Mouse (Mus musculus) lung, postnatal 10 days (tissue): ENCODE data around the gene Drg1.

Experiments
- DNase-seq: peaks from one replicate; pipeline ENCODE4 v3.0.0; 2021

Gene Drg1

GRCm38 (mm10) chr11:3289803-3290639, 23.8 kb upstream of the Drg1 start:
- DNase-seq: peak; percentile 91

GRCm38 (mm10) chr11:3289302-3289802, 23.1 kb upstream of the Drg1 start:
- peak; percentile 93 for DNase-seq

- DNase-seq: peak; percentile 73
Measured at GRCm38 (mm10) chr11:3288521-3289301, 22.5 kb upstream of the Drg1 start, which contains the start of gene Patz1. Patz1 (plus strand) TSS chr11:3288874.

- no peak for DNase-seq
Measured at GRCm38 (mm10) chr11:3287921-3288320, 21.7 kb upstream of the Drg1 start.

- no peak for DNase-seq
Measured at GRCm38 (mm10) chr11:3287131-3287530, 20.9 kb upstream of the Drg1 start.

- DNase-seq: no peak
Measured at GRCm38 (mm10) chr11:3285940-3286339, 19.7 kb upstream of the Drg1 start.

GRCm38 (mm10) chr11:3283645-3284044, 17.4 kb upstream of the Drg1 start:
- DNase-seq: peak; percentile 36

GRCm38 (mm10) chr11:3282887-3283286, 16.7 kb upstream of the Drg1 start:
- DNase-seq: no peak

- no peak for DNase-seq
Measured at GRCm38 (mm10) chr11:3279729-3280128, 13.5 kb upstream of the Drg1 start.

- DNase-seq: no peak
Measured at GRCm38 (mm10) chr11:3278351-3278750, 12.1 kb upstream of the Drg1 start.

GRCm38 (mm10) chr11:3269241-3269640, 3.0 kb upstream of the Drg1 start:
- DNase-seq: no peak

- peak; percentile 18 for DNase-seq
Measured at GRCm38 (mm10) chr11:3267133-3267532, 918 bp upstream of the Drg1 start.

- DNase-seq: no peak
Measured at GRCm38 (mm10) chr11:3265291-3266078, 730 bp downstream of the Drg1 start.

- DNase-seq: no peak
Measured at GRCm38 (mm10) chr11:3259537-3259936, 6.7 kb downstream of the Drg1 start.

- no peak for DNase-seq
Measured at GRCm38 (mm10) chr11:3247387-3247786, 18.8 kb downstream of the Drg1 start.

GRCm38 (mm10) chr11:3243771-3244170, 22.4 kb downstream of the Drg1 start:
- no peak for DNase-seq

- DNase-seq: no peak
Measured at GRCm38 (mm10) chr11:3242395-3242794, 23.8 kb downstream of the Drg1 start.

GRCm38 (mm10) chr11:3235277-3235676, 30.9 kb downstream of the Drg1 start:
- no peak for DNase-seq

- DNase-seq: no peak
Measured at GRCm38 (mm10) chr11:3233704-3234103, 32.5 kb downstream of the Drg1 start.

- no peak for DNase-seq
Measured at GRCm38 (mm10) chr11:3232248-3232647, 34.0 kb downstream of the Drg1 start.

- no peak for DNase-seq
Measured at GRCm38 (mm10) chr11:3227113-3227512, 39.1 kb downstream of the Drg1 start.

- DNase-seq: no peak
Measured at GRCm38 (mm10) chr11:3223105-3223504, 43.1 kb downstream of the Drg1 start.

GRCm38 (mm10) chr11:3212526-3212925, 53.7 kb downstream of the Drg1 start:
- no peak for DNase-seq
